Mouse (Mus musculus) megakaryocyte, embryonic 14.5 days (primary cell): ENCODE results near the gene Ispd.

Experiments used
- FLI1 ChIP-seq: IDR thresholded peaks from 2 replicates; pipeline ENCODE4 v1.6.1; 2012; ENCODE audit warnings: low read length, inconsistent platforms, mixed read lengths
- GATA1 ChIP-seq: IDR thresholded peaks from 3 replicates; pipeline ENCODE4 v1.6.1; 2012; ENCODE audit warnings: mixed read lengths, low read length, inconsistent platforms, borderline replicate concordance

DNA sequence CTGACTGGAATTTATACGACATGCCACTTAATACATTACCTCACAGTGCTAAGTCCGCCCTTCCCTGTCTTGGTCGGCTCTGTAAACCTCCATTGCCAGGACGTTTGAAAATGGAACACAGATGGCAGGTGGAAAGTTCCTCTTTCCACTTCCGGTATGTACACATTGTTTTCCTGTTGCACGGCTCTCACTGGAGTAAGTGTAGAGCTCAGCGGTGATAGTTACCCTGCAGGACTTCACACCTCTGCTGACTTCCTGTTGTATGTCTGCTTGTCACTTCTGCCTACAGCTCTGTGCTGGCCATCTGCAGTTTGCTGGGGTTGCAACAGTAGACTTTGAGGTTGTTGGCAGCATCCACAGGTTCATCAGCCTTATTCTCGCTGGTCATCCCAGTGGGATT is 58.1 kb downstream of the Ispd start:
- TF ChIP-seq FLI1: no peak
- TF ChIP-seq GATA1: no peak
